Comparison of ENCODE assay signal across 16 mouse cellular contexts in the genomic region with DNA sequence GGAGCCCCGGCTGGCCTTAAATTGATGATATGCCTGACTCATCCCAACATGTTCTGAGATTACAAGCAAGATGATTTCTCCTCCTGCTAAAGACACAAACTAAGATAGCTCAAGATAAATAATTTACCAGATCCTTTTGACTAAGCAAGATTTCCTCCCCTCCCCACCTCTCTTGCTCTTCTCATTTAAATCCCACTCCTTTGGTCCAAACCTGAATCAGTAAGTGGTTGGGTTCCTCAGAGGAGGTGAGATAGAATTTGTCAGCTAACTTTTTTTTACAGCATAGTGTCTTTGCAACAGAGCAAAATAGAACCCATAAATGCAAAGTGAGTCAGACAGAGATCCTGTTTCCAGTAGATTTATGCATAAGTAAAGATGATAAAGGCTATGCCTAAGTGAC.
"Had no signal": no experiment of that assay in that cellular context is flagged by ENCODE, and none has a peak within 500 bp of the region (broad histone marks: within the 10 kb centered on the region; RNA-seq: fewer than 3 reads in every experiment).

No protein-coding gene starts in this region.

- H3K27me3 ChIP-seq: lung, embryonic 15.5 days; megakaryocyte, embryonic 14.5 days; midbrain, embryonic 12.5 days; neural tube, embryonic 12.5 days; stomach, embryonic 15.5 days had no signal

- H3K36me3 ChIP-seq: lung, embryonic 15.5 days; midbrain, embryonic 10.5 days; midbrain, embryonic 12.5 days; neural tube, embryonic 12.5 days; stomach, embryonic 15.5 days had no signal

- DNase-seq: liver, postnatal 0 days; lung, adult 2 months; lung, postnatal 14 days; lung, postnatal 36 days; midbrain, embryonic 14.5 days; right cerebral cortex, postnatal 14 days; thymus, postnatal 14 days; thymus, postnatal 36 days had no signal

- ATAC-seq: liver, postnatal 0 days; lung, postnatal 0 days; midbrain, embryonic 16.5 days had no signal

- H3K4me3 ChIP-seq: lung, embryonic 15.5 days; megakaryocyte, embryonic 14.5 days; midbrain, embryonic 10.5 days; midbrain, embryonic 12.5 days; neural tube, embryonic 12.5 days; stomach, embryonic 15.5 days had no signal
